Mouse (Mus musculus) ovary, postnatal 14 days (tissue): Measurements from ENCODE around the gene Ttf1.

Source experiments
- DNase-seq: peaks from one replicate; pipeline ENCODE4 v3.0.0; 2022; ENCODE audit warnings: low spot score

Gene Ttf1

GRCm38 (mm10) chr2:29060135-29060597, at the start of gene Ttf1:
Ttf1 (plus strand) TSS chr2:29060262.
- peak; percentile 79 for DNase-seq

- DNase-seq: no peak
Measured at GRCm38 (mm10) chr2:29012523-29012922, 47.5 kb upstream of the Ttf1 start.

- no peak for DNase-seq
Measured at GRCm38 (mm10) chr2:29016599-29017587, 43.2 kb upstream of the Ttf1 start.

- no peak for DNase-seq
Measured at GRCm38 (mm10) chr2:29018680-29019079, 41.4 kb upstream of the Ttf1 start.

GRCm38 (mm10) chr2:29021025-29021424, 39.0 kb upstream of the Ttf1 start:
- DNase-seq: no peak

- no peak for DNase-seq
Measured at GRCm38 (mm10) chr2:29023001-29023400, 37.1 kb upstream of the Ttf1 start.

- peak; percentile 9 for DNase-seq
Measured at GRCm38 (mm10) chr2:29025284-29025683, 34.8 kb upstream of the Ttf1 start.

DNA sequence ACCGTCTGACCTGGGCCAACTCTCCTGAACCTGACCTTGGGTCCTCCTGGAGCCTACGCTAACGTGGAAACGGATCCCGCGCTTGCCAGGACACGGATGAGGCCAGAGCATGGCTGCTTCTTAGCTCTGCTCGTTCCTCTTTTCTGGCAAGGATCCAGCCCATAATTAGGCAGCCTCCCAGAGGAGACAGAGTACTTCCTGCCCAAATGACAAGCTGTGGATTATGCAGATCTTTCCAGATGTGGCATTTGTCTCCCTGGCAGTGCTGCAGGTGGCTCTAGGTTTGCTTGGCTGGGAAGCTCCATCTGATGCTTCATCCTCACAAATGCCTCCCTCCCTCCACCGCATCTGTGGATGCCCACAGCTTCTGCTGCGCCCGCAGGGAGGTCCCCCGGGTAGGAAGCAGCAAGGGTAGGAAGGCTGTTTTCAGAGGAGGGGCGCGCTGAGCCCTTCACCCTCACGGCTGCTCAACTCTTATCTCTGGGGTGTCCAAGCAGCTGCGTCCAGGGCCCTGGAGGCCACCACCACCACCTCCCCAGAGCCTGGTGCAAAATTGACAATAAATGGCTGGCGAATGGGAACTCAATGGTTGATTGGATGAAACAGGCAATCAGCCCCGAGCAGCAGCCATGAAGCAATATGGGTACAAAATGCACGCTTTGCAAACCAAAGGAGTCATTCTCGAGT, 29.9 kb upstream of the Ttf1 start:
- no peak for DNase-seq

DNA sequence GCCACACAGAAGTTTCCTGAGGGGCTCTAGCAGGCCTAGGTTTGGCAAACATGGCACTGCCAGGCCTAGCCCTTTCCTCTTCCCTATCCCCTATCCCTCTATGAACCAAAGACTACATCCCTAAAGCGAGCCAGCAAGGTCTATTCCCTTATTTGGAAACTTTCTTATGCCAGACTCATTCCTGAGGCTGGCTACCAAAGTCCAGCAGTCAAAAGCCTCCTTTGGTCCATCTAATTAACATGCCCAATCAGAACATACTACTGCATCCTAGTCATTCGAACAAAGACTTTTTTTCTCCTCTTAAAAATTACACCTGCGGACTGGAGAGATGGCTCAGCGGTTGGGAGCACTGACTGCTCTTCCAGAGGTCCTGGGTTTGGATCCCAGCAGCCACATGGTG, 28.1 kb upstream of the Ttf1 start:
- no peak for DNase-seq

DNA sequence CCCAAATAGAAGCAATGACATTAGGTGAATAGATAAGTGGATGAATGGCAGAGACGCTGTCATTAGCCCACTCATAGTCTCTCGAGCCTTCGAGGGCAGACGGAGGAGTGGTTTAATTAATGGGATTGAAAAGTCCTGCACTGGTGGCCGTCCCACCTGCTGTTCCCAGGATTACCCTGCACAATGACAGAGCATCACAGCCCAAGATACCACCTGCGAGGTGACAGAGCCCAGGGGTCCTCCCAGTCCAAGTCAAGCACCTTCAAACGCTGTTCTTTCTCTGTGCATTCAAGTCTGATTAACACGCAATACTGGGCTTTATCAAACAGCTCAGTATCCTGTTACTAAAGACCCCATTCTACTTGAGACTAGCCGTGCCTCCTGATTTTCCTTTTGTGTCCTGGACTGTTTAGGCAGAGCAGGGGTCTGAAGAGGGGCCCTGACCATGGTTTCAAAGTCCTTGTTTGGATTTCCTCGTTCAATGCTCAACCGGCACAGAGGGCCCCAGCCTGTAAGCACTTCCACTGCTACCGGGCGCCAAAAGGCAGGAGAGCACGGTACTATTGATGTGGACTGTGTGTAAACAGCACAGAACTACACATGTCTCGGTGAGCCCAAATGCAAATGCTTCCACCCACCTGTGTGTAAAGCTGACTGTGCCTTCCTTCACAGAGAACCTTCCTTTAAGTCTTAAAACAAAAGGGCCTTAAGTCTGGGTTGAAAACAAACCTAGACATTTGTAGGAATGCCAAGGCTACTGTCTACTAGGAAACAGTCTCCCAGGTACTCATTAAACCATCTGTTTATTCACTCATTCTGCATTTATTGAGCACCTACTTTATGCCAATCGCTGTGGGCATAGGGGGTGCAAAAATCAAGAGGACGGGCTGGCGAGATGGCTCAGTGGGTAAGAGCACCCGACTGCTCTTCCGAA, 25.3 kb upstream of the Ttf1 start:
- DNase-seq: no peak

DNA sequence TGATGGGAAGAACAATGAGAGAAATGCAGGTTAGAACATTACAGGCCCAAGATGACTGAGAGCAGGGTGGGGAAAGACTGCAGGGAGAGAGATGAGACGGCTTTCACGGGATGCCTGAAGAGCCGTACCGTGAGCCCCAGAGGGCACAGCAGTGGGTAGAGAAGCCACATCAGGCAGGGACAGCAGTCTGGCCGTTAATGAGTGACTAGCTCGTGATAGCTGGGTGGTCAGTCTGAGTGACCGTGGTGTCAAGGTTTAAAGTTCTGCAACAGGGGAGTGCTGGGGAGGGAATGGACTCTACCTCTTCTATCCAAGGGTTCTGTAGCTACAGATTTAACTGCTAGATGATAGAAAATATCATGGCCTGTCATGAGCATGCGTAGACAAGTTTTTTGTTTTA, 24.4 kb upstream of the Ttf1 start:
- no peak for DNase-seq

DNA sequence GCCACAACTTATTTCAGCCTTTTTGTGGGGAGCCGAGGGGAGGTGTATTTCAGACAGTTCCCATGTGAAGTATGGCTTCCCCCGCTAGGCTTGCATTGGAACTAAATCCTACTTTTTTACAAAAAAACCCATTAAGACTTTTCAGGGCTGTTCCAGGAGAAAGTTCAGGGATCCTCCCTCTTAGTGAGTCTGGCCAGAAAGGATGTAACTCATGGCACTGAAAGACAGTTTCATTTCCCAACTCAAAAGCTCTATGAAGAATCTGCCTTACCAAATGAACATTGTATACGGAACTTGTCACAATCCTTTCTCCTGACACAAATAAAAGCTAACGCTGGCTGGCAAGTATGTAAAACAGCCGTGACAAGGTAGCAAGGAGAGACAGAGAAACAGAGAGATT, 20.3 kb upstream of the Ttf1 start:
- DNase-seq: no peak

- no peak for DNase-seq
Measured at GRCm38 (mm10) chr2:29040594-29041476, 19.2 kb upstream of the Ttf1 start.

GRCm38 (mm10) chr2:29041477-29041768, 18.6 kb upstream of the Ttf1 start:
- no peak for DNase-seq

DNA sequence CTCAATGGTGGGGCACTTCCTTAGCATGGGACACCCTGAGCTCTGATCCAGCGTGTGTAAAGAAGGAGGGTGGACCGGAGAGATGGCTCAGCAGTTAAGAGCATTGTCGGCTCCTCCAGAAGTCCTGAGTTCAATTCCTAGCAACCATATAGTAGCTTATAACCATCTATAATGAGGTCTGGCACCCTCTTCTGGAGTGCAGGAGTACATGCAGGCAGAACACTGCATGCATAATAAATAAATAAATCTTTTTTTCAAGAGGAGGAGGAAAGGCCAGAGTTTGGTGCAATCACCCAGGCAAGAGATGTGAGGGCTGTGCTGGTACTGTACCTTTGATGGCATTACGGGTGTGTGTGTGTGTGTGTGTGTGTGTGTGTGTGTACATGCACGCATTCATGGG, 17.9 kb upstream of the Ttf1 start:
- no peak for DNase-seq

DNA sequence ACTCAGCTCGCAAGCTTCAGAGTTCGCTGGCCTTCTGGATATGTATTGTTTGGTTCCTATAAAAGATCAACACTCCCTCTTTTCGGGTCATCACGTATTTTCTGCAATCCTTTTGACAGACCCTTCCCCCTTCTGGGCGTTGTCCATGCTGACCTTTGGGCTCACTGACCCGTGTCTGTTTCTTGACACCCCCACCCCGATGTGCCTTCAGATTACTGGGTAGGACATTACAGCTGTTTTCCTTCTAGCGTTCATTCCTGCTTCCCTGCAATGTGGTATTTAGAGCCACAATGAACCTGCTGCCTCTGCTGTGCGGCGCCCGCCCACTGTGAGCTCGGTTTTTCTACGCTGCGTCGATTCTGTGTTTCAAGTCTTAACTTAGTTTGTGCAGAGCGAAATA, 13.9 kb upstream of the Ttf1 start:
- DNase-seq: no peak

- no peak for DNase-seq
Measured at GRCm38 (mm10) chr2:29051932-29052331, 8.1 kb upstream of the Ttf1 start.

GRCm38 (mm10) chr2:29052943-29053454, 7.1 kb upstream of the Ttf1 start:
- peak; percentile 49 for DNase-seq

GRCm38 (mm10) chr2:29053802-29054544, 6.1 kb upstream of the Ttf1 start:
- DNase-seq: peak; percentile 51

- DNase-seq: no peak
Measured at GRCm38 (mm10) chr2:29054545-29054935, 5.5 kb upstream of the Ttf1 start.
